Mouse (Mus musculus) CD4-positive, CD25-positive, alpha-beta regulatory T cell, adult 4 months (primary cell): ENCODE measurements around the gene Rnf113a2. TPM values are rescaled to one million over a fixed set of nuclear protein-coding genes. Genes with fewer than 3 reads are reported as not detected.

Experiments
- ATAC-seq: one replicate; pipeline ENCODE4 v1.8.0; 2017
- polyA plus RNA-seq, 2 experiments: library from polyadenylated mRNA; unstranded; fragments of 100-300 nt; shearing (Covaris generic); gene quantifications; one replicate each; pipeline ENCODE4 v1.2.1; 2017

Gene Rnf113a2
- 10 to 100 TPM; 31.9 to 40.6 TPM for polyA plus RNA-seq

DNA sequence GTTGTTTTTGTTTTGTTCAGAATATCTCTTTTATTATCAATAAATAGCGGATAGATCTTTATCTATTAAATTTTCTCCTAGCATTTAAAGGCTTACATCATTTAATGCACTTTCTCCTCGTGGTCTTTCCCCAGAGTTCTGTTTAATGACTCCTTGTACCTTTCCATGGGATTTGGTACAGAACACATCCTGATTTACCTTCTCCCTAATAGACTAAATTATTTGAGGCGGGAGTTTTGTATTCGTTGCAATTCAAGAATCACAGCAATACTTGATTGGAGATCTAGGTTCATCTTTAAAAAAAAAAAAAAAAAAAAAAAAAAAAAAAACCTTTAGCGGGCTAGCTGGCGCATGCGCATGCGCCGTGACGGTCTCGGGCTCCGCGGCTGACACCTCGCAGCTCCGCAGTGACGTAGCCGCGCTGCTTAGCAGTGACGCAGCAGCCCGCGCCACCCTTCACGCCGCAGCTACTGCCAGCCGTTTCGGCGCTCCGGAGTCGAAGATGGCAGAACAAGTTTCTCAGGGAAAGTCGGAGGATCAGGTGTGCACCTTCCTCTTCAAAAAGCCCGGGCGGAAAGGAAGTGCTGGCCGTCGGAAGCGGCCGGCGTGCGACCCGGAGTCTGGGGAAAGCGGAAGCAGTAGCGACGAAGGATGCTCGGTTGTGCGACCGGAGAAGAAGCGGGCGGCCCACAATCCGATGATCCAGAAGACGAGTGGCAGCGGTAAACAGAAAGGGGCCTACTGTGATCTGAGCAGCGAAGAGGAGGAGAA is at the start of gene Rnf113a2:
Rnf113a2 (plus strand) TSS at position 363 of the 771 bp plus-strand sequence.
- ATAC-seq: peak; percentile 99

DNA sequence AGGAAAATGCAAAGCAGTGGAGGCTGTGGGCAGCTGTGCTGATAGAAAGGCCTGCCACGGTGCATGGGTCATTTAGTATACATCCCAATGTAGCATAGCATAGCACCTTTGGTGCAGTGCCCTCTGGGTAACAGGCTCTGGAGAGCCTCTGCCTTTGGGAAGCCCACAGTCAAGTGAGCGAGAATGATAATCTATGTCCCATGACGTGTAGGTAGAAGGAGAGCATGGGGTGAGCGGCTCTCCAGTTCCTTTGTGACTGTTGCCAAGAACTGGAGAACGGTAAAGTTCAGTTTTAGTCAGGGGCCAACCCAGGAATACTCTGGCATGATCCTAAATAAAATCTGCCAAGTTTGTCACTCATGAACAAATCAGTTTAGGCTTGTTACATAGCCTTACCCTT is 45.3 kb upstream of the Rnf113a2 start:
- ATAC-seq: no peak

DNA sequence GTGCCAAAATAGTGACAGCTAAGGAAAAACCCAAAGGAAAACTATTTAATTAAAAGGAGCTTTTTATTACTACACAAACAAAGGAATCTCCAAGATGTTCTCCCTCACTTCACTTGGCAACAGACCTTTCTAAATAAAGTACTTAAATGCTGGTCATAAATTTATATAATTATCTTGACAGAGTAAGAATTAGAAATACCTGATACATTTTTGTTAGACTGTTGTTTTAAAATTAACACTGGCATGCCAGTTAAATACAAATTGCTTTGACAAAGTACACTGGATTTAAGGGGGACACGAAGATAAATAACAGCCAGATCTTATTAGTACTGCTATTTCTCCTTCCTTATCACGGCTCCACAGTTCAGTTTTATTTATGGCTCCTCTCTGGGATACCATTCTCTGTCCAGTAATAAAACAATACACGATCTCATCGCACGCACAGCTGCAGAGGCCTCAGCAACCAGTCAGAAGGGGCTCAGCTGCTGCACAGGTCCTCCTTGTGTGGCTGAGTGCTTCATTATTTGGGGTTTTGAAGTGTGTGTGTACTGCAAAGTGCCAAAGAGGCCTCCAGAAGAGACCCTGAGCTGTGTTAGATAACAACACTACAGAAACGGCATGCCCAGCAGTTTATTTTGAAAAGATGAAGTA is 43.0 kb upstream of the Rnf113a2 start:
- no peak for ATAC-seq

DNA sequence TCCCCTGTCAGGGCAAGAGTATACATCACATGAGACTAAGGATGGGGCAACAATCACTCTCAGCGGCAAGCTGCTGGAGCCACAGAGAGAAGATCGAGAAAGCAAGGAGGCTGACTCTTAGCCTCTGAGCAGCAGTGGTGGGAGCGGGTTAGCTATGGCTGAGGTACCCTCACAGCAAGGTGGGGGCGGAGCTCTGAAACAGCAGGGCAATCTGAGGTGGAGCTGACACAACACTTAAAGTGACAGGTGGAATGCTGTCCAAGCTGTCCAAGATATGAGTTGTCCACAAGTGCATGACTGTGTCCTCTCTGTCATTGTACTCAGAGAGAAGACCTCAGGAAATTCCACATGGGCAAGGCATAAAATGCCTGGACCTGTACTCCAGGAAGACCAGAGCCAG is 34.6 kb upstream of the Rnf113a2 start:
- ATAC-seq: no peak

DNA sequence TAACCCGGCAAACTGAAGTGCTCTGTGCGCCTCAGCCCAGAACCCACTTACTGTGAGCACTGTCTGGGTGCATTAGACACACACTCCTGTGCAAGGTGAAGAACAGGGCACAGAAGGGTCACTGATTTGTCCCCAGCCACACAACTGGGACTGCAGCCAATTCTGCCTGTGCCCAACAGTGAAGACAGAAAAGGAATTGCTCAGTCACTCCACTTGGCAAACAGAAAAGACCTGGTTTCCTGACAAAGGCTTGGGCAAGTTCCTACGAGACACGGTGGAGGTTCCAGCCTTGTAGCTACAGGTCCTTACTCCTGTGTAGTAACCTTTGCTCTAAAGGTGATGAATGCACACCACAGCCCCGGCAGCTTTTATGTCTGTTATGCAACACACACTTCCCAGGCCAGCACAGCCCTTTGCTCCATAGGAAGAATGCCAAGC is 32.3 kb upstream of the Rnf113a2 start:
- no peak for ATAC-seq

DNA sequence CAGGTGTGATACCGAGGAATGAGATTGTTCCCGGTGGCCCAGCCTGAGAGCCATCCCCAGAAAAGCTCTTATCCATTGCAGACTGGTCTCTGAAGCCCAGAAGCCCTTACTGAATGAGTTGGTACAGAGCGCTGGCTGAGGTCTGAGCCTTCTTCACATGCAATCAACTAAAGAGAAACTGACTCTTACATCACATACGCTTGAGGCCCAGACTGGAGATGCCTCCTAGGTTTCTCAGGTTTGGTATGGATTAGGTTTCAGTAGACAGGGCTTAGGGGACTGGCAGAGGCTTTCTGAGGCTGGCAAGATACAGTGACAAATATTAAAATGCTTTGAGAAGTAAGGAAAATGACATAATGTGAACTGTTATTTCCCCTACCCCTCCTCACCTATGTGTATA is 31.6 kb upstream of the Rnf113a2 start:
- no peak for ATAC-seq

DNA sequence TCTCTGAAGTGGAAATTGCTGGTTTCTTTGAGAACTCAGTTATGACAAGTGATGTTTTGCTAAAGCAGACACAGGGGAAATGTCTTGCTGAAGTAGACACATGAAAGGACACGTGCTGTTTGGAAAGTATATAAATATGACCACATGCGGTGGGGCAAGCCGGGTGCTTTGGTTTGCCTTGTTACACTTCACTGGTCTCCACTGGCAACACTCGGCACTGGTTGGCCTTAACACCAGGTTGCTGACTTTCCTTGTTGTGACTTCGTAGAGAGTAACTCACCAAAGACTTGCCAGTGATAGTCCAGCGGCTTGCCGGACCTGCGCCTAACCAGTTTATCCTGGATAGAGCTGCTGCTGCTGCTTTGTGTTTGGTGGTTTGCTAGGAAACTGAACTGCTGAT is 28.9 kb upstream of the Rnf113a2 start:
- ATAC-seq: no peak

DNA sequence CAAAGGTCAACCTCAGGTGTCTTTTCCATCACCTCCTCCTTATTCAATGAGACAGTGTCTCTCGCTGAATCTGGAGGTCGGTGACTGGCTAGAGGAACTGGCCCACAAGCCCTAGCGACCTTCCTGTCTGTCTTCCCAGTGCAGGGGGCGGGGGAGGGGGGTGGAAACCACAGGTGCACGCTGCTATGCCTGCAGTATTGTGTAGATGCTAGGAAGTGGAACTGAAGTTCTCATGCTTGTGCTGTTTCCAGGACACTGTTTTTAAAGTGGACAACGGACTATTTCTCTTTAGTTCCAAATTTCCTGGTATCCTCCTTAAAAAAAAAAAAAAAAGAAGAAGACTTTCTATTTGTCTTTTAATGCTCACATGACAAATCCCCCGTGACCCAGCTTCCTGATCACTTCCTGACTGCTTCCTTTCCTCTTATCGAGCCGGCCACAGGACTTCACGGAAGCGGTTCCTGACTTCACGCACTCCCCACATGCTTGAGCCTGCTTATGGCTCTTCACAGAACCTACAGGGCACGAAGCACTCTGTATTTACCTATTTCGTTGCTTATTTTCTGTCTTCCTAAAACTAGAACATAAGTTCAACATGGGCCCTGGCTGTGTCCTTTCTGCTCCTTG is 28.1 kb upstream of the Rnf113a2 start:
- peak; percentile 76 for ATAC-seq

DNA sequence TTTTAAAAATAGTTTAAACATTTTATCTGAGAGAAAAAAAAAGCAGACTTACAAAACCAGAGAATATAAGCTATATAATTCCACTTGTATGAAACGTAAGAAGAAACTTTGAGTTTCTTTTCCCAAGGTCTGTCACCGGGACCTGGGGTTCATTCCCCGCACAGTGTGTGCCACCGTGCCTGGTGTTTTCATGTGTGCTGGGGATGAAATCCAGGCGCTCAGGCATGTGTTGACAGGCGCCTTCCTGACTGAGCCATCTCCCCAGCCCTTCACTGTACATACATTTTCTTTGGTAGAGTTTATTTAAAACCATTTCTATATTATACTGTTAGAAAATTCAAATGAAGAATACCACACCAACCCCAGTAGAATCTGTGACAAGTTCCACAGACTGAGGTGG is 26.7 kb upstream of the Rnf113a2 start:
- ATAC-seq: no peak

DNA sequence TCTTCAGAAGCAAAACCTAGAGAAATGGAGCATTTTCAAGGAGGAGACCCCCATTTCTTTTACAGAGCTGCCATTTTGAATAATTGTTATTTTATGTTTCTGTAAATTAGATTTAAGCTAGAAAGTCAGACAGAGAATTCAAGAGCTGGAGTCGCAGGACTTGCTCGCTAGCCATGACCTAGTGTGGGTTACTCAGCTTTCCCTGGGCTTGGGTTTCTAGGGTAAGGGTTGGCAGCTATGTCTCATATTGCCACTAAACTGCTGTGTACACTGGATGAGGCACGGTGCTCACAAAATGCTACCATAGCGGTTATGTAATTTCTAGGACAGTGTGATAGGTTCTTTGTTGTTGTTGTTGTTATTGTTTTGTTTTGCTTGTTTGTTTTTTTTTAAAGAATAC is 24.3 kb upstream of the Rnf113a2 start:
- no peak for ATAC-seq

DNA sequence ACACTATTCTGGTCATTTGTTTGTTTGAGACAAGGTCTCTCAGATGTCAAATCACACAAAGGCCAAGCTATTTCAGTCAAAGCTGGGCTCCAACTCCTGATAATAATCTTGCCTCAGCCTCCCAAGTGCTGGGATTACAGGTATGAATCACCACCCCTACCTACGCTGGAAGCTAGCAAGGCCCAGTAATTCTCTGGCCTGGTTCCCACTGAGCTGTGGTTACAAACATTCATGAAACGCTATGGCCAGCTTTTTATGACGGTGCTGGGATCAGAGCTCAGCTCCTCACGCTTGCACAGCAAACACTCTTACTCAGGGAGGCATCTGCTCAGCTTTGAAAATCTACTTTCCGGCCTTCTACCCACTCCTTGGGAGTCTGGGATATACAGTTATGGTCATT is 23.1 kb upstream of the Rnf113a2 start:
- ATAC-seq: no peak

DNA sequence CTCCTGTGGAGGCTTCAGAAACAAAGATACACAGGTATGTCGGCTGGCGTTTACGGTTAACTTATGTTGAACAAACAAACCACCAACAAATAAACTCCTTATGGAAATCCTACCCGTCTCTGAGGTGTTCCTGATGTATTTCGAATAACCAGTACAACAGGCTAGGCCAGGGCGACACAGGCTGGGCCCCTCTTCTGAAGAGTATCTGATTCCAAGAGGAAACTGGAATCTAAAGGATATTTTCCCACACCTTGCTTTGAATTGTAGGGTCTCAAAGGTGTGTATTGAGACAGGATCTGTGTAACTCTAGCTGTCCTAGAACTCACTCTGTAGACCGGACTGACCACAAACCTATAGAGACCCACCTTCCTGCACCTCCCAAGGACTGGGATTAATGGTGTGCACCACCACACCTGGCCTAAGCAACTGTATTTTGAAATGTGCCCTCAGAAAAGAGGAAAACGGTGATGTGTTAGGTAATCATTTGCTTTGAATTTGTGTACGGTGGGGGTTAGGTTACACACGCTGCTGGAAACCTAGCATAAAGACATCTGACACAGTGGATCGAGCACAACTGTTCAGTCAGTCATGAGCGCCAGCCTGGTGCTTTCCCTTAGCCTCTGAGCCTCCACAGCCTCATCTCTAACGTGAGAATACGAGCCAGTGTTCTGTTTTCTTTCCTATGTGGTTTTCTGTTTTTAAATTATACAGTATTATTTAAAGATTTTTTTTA is 19.9 kb upstream of the Rnf113a2 start:
- ATAC-seq: no peak

DNA sequence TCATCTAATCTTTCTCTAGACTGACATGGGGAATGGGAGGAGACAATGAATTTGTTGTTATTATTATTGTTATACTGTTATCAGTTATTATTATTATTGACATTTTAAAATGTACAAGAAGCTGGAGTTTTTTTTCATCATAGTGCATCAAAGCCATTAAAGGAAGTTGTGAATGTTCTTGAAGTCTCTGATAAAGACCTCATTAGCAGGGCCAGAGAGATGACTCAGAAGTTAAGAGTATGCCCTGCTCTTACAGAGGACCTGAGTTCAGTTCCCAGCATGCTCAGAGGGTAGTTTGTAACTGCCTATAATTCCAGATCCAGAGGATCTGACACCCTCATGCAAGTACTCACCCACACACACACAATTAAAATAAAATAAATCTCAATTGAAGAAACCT is 19.3 kb upstream of the Rnf113a2 start:
- no peak for ATAC-seq

DNA sequence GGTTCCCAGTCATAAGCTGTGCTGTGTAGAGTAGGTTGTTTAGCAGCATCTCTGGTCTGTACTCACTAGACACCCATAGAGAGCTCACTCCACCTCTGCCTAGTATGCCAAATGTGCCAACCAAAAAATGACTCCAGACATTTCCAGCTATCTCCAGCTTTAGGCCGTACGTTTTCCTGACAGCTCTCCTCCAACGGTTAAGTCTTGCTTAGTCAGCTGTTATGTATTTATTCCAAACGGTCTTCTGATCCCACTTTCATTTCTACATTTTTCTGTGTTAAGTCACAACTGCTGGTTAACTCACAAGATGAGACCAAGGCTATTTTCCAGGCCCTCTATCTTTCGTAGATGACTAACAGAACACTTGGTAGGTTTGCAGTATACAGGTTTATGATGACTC is 18.4 kb upstream of the Rnf113a2 start:
- no peak for ATAC-seq

DNA sequence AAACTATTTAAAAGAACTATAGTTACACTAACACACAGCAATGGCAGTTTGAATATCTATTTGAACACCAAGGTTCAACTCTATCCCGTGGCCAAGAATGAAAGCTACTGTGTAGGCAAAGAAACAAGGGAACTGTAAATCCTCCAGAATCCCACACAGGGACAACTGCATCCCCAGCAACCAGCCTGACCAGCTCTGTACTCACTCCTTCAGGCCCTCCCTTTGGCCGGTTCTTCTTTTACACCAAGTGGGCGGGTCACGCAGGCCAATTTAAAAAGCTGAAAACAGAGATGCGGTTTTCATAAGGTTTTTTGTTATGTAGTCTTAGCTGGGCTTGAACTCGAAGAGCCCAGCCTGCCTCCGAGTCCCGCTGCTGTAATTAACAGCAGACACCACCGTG is 17.9 kb upstream of the Rnf113a2 start:
- no peak for ATAC-seq

DNA sequence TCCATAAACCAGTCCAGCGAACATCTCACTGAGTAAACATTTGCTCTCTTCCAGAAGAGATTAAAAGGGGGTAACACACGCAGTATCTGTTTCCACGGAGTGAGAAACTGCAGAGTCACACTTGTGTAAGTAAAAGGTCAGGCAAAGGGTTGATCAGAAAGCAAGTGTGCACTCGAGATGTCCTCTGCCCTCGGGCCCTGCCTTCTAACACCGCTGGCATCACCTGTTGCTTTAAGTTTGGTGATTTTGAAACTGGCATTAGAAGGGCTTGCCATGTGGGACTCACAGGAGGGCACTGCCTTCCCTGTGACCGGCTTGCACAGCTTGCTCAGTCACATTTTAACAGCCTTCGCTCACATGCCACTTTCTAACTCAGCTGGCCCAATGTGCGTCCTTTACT is 17.3 kb upstream of the Rnf113a2 start:
- ATAC-seq: no peak

DNA sequence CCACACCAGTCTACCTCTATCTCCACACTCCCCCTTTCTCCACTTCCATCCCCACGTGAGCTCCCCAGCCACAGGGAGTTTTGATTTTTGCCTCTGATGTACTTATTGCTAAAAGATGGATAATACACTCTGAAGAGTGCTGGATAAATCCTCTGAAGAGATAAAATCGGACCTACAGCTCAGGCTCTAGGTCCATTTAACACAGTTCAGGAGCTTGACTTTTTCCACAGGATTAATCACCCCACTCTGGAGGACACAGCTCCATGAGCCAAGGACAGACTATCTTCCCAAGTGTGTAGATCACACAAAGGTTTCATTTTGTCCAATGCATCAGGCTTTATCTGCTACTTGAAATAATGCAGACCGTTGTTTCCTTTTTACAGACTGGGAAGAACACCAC is 16.9 kb upstream of the Rnf113a2 start:
- no peak for ATAC-seq

DNA sequence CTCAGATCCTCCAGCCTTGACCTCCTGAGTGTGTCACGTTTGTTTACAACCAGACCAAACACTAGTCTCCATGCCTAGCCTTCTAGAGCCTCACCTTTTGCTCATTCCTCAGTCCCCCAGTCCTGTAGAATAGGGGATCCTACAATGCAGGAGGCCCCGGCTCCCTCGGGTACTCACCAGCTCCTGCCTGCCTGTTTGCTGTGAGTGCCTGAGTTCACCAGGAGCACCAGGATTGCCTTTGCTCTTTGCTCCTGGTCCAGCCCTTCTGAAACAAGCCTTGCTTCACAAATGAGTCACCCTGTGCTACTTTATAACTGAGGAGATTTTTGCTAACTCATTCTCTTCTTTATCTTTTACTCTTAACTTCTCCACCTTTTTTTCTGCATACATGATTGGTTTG is 16.3 kb upstream of the Rnf113a2 start:
- no peak for ATAC-seq

DNA sequence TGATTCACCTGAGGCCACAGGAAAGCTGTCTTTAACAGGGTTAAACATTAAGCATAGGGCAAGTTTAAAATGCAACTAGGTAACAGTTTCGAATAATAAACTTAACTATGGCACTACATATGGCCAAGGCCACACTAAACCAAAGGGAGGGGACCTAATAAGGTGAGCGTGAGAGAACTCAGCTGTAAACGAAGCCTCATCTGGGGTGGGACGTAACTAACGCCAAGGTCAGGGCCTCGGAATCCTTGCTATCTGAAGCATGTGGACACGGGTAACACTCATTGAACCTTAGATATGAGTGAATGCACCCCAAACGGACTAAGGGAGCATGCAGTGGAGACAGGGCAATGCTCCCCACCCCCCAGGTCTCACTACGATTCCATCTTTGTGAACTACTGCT is 14.1 kb upstream of the Rnf113a2 start:
- no peak for ATAC-seq

DNA sequence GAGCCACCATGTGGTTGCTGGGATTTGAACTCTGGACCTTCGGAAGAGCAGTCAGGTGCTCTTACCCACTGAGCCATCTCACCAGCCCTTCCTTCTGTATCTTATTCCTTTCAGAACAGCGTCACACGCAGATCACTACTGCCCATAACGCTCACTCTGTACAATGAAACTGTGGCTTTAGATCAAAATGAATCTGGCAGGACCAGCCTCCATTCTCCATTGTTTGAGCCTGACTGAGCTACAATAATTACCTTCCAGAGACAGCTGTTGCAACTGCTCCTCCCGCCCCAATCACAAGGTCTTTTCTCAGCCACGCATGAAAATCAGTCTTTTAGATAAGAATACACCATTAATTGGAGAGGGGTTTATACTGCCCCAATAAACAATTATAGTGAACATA is 12.5 kb upstream of the Rnf113a2 start:
- ATAC-seq: no peak

DNA sequence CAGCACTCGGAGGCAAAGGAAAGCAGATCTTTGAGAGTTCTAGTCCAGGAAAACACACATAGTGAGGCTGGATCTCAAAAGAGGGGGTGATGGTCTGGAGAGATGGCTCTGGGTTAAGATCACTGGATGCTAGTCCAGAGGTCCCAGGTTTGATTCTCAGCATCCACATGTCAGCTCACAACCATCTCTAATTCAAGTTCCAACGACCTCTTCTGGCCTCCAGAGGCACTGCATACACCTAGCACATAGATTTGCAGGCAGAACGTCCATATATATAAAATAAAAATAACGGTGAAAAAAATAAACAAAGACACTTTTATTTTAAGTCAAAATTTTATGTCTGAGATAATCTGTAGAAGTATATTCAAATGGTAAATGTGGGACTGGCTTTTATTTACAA is 9.7 kb upstream of the Rnf113a2 start:
- ATAC-seq: no peak

DNA sequence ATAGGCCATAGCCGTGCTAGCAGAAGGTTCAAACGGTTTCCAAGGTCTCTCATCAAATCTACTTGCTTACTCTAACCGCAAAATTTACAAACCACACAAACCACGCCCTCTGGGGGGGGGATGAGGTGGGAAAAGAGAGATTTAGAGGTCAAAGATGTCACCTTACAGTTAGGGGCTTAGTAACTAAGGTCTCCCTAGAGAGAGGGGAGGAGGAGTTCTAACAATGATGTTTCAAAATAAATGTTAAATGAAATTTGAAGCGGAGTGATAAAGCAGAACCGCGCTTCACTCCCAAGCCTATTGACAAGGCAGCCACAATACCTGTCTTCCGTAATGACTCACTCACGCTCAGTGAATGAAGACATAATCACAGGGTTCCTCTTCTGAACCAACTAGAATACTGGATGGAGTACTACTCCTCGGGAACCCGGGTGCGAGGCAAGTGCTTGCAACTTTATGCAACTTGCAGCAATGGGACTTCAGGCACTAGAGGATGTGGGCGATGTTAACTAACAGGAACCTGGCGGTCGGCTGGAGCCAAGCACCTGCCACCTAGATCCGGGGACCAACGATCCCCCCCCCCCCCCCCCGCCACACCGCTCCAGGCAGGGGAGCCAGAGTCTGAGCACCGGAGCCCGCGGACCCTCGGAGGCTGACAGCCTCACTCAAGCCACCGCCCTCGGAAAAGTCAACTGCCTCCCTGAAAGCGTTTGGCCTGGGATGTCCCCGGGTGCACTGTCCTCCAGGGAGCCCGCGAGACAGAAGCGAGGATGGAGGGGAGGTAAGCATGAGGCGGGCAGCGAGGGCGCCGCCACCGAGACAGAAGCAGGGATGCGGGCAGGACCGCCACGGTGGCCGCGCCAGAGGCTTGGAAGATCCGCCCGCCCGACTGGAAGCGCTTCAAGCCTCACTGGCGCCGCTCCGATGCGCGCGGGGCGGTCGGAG is 8.8 kb upstream of the Rnf113a2 start:
- ATAC-seq: peak; percentile 75
